In genomic region chr19:27926378-27926777, GRCm38 (mm10) we compare ENCODE assay signal across 22 mouse cellular contexts.
DNase-seq lines count a peak whose midpoint lies in the region; ATAC-seq and TF ChIP-seq lines count a peak whose summit lies in the region.
"Had no signal": no experiment of that assay in that cellular context is flagged by ENCODE, and none has a peak within 500 bp of the region (broad histone marks: within the 10 kb centered on the region; RNA-seq: fewer than 3 reads in every experiment).

No protein-coding gene starts in this region.

- H3K27ac ChIP-seq in liver, embryonic 13.5 days, result no peak overlapping the region
- H3K27ac ChIP-seq in MEL (ENCODE audit: control insufficient read depth, low read depth, low read length), result no peak overlapping the region
- H3K27ac ChIP-seq: gastrocnemius, adult 2 months; heart, embryonic 15.5 days; hindbrain, embryonic 10.5 days; hindbrain, postnatal 0 days; midbrain, embryonic 15.5 days; neural tube, embryonic 15.5 days had no signal

- TF ChIP-seq CTCF in MEL (IDR thresholded peaks at IDR 0.05 in 2 of 3, conservative IDR thresholded peaks at IDR 0.05 in 1 of 3; ENCODE audit: control insufficient read depth in 1 of 3, insufficient read depth in 1 of 3, low read depth in 2 of 3, low read length in 3 of 3, poor library complexity in 1 of 3, severe bottlenecking in 1 of 3), result no peak

- intact Hi-C loops in heart, postnatal 36 days (cut with DNase I), result no loop called here

- no peak overlapping the region for H3K9ac ChIP-seq in liver, embryonic 13.5 days
- no peak overlapping the region for H3K9ac ChIP-seq in MEL (ENCODE audit: control insufficient read depth, low read depth, low read length, poor library complexity, severe bottlenecking)
- H3K9ac ChIP-seq: heart, embryonic 15.5 days; midbrain, embryonic 15.5 days; neural tube, embryonic 15.5 days had no signal

- TF ChIP-seq RAD21 in MEL (IDR thresholded peaks at IDR 0.05; ENCODE audit: low read depth, low read length), result no peak

- no peaks in the 10 kb centered on the region for H3K9me3 ChIP-seq in liver, embryonic 13.5 days (replicated peaks)
- H3K9me3 ChIP-seq in MEL (replicated peaks; ENCODE audit: insufficient read depth, low read length), result no peaks in the 10 kb centered on the region
- H3K9me3 ChIP-seq: heart, embryonic 15.5 days; hindbrain, embryonic 10.5 days; midbrain, embryonic 15.5 days; neural tube, embryonic 15.5 days had no signal

- TF ChIP-seq EP300 in MEL (IDR thresholded peaks at IDR 0.05; ENCODE audit: low read depth in 1 of 2, low read length in 2 of 2), result peak; percentile 87 to 90

- WGBS in liver, embryonic 13.5 days (ENCODE audit: insufficient replicate concordance), result 24% methylated on average over 3 of the region's 3 CpGs

- no peaks in the 10 kb centered on the region for H3K36me3 ChIP-seq in liver, embryonic 13.5 days
- peaks cover 0 to 3% of the 10 kb centered on the region in 2 experiments; a peak in 2 of 4 replicates for H3K36me3 ChIP-seq in MEL (ENCODE audit: control insufficient read depth in 1 of 2, insufficient read depth in 2 of 2, low read length in 2 of 2)
- H3K36me3 ChIP-seq: heart, embryonic 15.5 days; midbrain, embryonic 15.5 days; neural tube, embryonic 15.5 days had no signal

- no peaks in the 10 kb centered on the region for H3K27me3 ChIP-seq in liver, embryonic 13.5 days
- no peaks in the 10 kb centered on the region for H3K27me3 ChIP-seq in MEL (ENCODE audit: control insufficient read depth in 1 of 2, insufficient read depth in 2 of 2, low read length in 2 of 2)
- H3K27me3 ChIP-seq: heart, embryonic 15.5 days; midbrain, embryonic 15.5 days; neural tube, embryonic 15.5 days had no signal

- no peak for DNase-seq in liver, embryonic 13.5 days
- DNase-seq in liver (no peak), MEL (ENCODE audit: low read depth, low spot score) (peak; percentile 76)
- no peak for DNase-seq in spleen, adult 12 weeks (ENCODE audit: low spot score)
- no peak for DNase-seq in cerebellum, postnatal 4 days (ENCODE audit: low spot score in 2 of 2)
- no peak for DNase-seq in heart, postnatal 36 days
- DNase-seq: cerebellum, adult 11-12 months; cerebellum, postnatal 25 days; gastrocnemius, adult 2 months; kidney, adult 11 months; layer of hippocampus, adult 9-11 months; lung, adult 2 months; lung, postnatal 14 days; thymus, adult 18-20 months had no signal

- no peaks in the 10 kb centered on the region for H3K79me2 ChIP-seq in MEL (ENCODE audit: control insufficient read depth, insufficient read depth, low read length, poor library complexity)

- no peak overlapping the region for H3K4me3 ChIP-seq in liver, embryonic 13.5 days (replicated peaks)
- H3K4me3 ChIP-seq in MEL (ENCODE audit: control insufficient read depth in 1 of 2, insufficient read depth in 1 of 2, low read depth in 2 of 2, low read length in 2 of 2), result no peak overlapping the region
- H3K4me3 ChIP-seq: gastrocnemius, adult 2 months; heart, embryonic 15.5 days; hindbrain, embryonic 10.5 days; midbrain, embryonic 15.5 days; neural tube, embryonic 15.5 days had no signal

- no peak for TF ChIP-seq POLR2A in MEL (IDR thresholded peaks at IDR 0.05; ENCODE audit: control insufficient read depth in 1 of 2, insufficient read depth in 1 of 2, low read depth in 1 of 2, low read length in 2 of 2, poor library complexity in 1 of 2)

- peaks cover 4% of the 10 kb centered on the region; the same call in 1 of the 2 replicates for H3K4me1 ChIP-seq in liver, embryonic 13.5 days (replicated peaks)
- H3K4me1 ChIP-seq in MEL (ENCODE audit: control insufficient read depth in 1 of 2, insufficient read depth in 2 of 2, low read length in 2 of 2), result peaks cover 0 to 3% of the 10 kb centered on the region in 2 experiments; a peak in 1 of 4 replicates
- H3K4me1 ChIP-seq: heart, embryonic 15.5 days; hindbrain, embryonic 10.5 days; midbrain, embryonic 15.5 days; neural tube, embryonic 15.5 days had no signal

- no peak overlapping the region for H3K4me2 ChIP-seq in liver, embryonic 13.5 days
- H3K4me2 ChIP-seq: heart, embryonic 15.5 days; midbrain, embryonic 15.5 days; neural tube, embryonic 15.5 days had no signal

- 0 out of 2 replicates have a peak, but pooled peaks have one; percentile 48 for ATAC-seq in liver, embryonic 13.5 days (ENCODE audit: low read depth)
- ATAC-seq in hematopoietic stem cell, adult 5-6 weeks (replicated peaks in 1 of 2; ENCODE audit: insufficient read depth in 1 of 2, low FRiP score in 2 of 2, low TSS enrichment in 1 of 2, low read depth in 1 of 2, poor library complexity in 2 of 2, severe bottlenecking in 2 of 2), result peak; percentile 69 to 80
- peak; percentile 92 for ATAC-seq in megakaryocyte-erythroid progenitor cell, adult 5-6 weeks (replicated peaks; ENCODE audit: low FRiP score, low TSS enrichment, poor library complexity, severe bottlenecking)
- ATAC-seq: forebrain, embryonic 14.5 days; hindbrain, postnatal 0 days; midbrain, embryonic 15.5 days had no signal

TF ChIP-seq in MEL, 35 proteins besides CTCF, POLR2A, EP300 and RAD21:
- TF ChIP-seq UBTF (IDR thresholded peaks at IDR 0.05; ENCODE audit: borderline replicate concordance, insufficient read depth, low read depth, low read length) (no peak), JUND (IDR thresholded peaks at IDR 0.05; ENCODE audit: low read depth, low read length) (no peak), ZNF384 (IDR thresholded peaks at IDR 0.05; ENCODE audit: low read depth, low read length) (no peak), ZMIZ1 (IDR thresholded peaks at IDR 0.05; ENCODE audit: low read depth, low read length) (no peak), TCF12 (IDR thresholded peaks at IDR 0.05; ENCODE audit: low read depth, low read length) (peak; percentile 89), MAFK (IDR thresholded peaks at IDR 0.05; ENCODE audit: borderline replicate concordance, low read depth, low read length) (peak; percentile 92; the same call in 1 of the 2 replicates), RCOR1 (IDR thresholded peaks at IDR 0.05; ENCODE audit: low read depth, low read length) (peak; percentile 100), MYB (IDR thresholded peaks at IDR 0.05; ENCODE audit: low read depth, low read length) (no peak), E2F4 (IDR thresholded peaks at IDR 0.05; ENCODE audit: borderline replicate concordance, low read depth, low read length) (no peak), SMC3 (IDR thresholded peaks at IDR 0.05; ENCODE audit: low read depth, low read length) (no peak), USF1 (IDR thresholded peaks at IDR 0.05; ENCODE audit: low read depth, low read length) (no peak), KAT2A (conservative IDR thresholded peaks at IDR 0.05; ENCODE audit: low read depth, low read length) (no peak), GABPA (IDR thresholded peaks at IDR 0.05; ENCODE audit: low read depth, low read length) (no peak), MYC (IDR thresholded peaks at IDR 0.05; ENCODE audit: low read depth, low read length) (peak; percentile 52; the same call in 1 of the 2 replicates), GATA1 (IDR thresholded peaks at IDR 0.05; ENCODE audit: low read depth, low read length) (peak; percentile 94), TAL1 (IDR thresholded peaks at IDR 0.05; ENCODE audit: low read length) (peak; percentile 84), HCFC1 (IDR thresholded peaks at IDR 0.05; ENCODE audit: low read depth, low read length) (no peak), MXI1 (IDR thresholded peaks at IDR 0.05; ENCODE audit: low read depth, low read length) (peak; percentile 76; the same call in 1 of the 2 replicates), MAX (IDR thresholded peaks at IDR 0.05; ENCODE audit: low read length) (peak; percentile 62; the same call in 1 of the 2 replicates), ZKSCAN1 (IDR thresholded peaks at IDR 0.05; ENCODE audit: low read depth, low read length) (no peak), POLR2AphosphoS5 (IDR thresholded peaks at IDR 0.05; ENCODE audit: borderline replicate concordance, low read depth, low read length) (no peak), BHLHE40 (IDR thresholded peaks at IDR 0.05; ENCODE audit: borderline replicate concordance, low read depth, low read length) (peak; percentile 100), ETS1 (IDR thresholded peaks at IDR 0.05; ENCODE audit: low read depth, low read length) (peak; percentile 77), CHD2 (IDR thresholded peaks at IDR 0.05; ENCODE audit: low read length) (no peak)
